Mouse (Mus musculus) hindbrain, postnatal 0 days (tissue): Measurements from ENCODE around the gene Hipk1. TPM values are rescaled to one million over a fixed set of nuclear protein-coding genes. Genes with fewer than 3 reads are reported as not detected.
"Not testable (repeated sequence)": the region's sequence is repeated elsewhere in the genome, so short reads cannot be mapped to it uniquely, and the experiment has no call there.

Source experiments
- ATAC-seq: fragments of 200-750 bp; cut with Nextera tagmentation; 2 replicates; pipeline ENCODE4 v1.8.0; 2017; ENCODE audit warnings: mild to moderate bottlenecking, moderate TSS enrichment, moderate library complexity
- DNase-seq: peaks from one replicate; pipeline ENCODE4 v3.0.0-alpha.2; 2015; ENCODE audit warnings: low spot score
- H3K27ac ChIP-seq: fragments of 300-500 bp; sonication (generic); 2 replicates; pipeline ENCODE4 v1.5.1; 2014; ENCODE audit warnings: mild to moderate bottlenecking
- H3K27me3 ChIP-seq: fragments of 300-500 bp; sonication (generic); 2 replicates; pipeline ENCODE4 v1.6.1; 2014; ENCODE audit warnings: low read length, mixed read lengths; ENCODE audit not compliant: insufficient read depth
- H3K36me3 ChIP-seq: fragments of 300-500 bp; sonication (generic); 2 replicates; pipeline ENCODE4 v1.6.1; 2014; ENCODE audit warnings: low read length, mixed read lengths; ENCODE audit not compliant: insufficient read depth
- H3K4me1 ChIP-seq: fragments of 300-500 bp; sonication (generic); 2 replicates; pipeline ENCODE4 v1.6.1; 2014; ENCODE audit warnings: antibody characterized with exemption, low read length, mixed read lengths; ENCODE audit not compliant: insufficient read depth
- H3K4me2 ChIP-seq: fragments of 300-500 bp; sonication (generic); 2 replicates; pipeline ENCODE4 v1.6.1; 2014; ENCODE audit warnings: low read depth, mild to moderate bottlenecking, low read length, moderate library complexity, mixed read lengths
- H3K4me3 ChIP-seq: fragments of 300-500 bp; sonication (generic); 2 replicates; pipeline ENCODE4 v1.5.1; 2014; ENCODE audit warnings: low read length
- H3K9ac ChIP-seq: fragments of 300-500 bp; sonication (generic); replicated peaks from 2 replicates; pipeline ENCODE4 v1.6.1; 2014; ENCODE audit warnings: mild to moderate bottlenecking, low read length, moderate library complexity, mixed read lengths
- H3K9me3 ChIP-seq: fragments of 300-500 bp; sonication (generic); 2 replicates; pipeline ENCODE4 v1.6.1; 2016; ENCODE audit warnings: low read length, mixed read lengths
- CTCF ChIP-seq: IDR thresholded peaks from 2 replicates; pipeline ENCODE4 v1.5.1; 2016; ENCODE audit warnings: antibody characterized with exemption, control low read depth, low read depth
- WGBS: fragments of 180-500 bp; shearing (Covaris S2); extraction: QIAGEN DNeasy Blood & Tissue Kit; methylation state at CpG from one replicate; pipeline ENCODE4 v1.1.7; 2014; 5-methylcytosine and 5-hydroxymethylcytosine counted together
- polyA plus RNA-seq: library from polyadenylated mRNA; unstranded; fragments of >200 nt; fragmentation: Nextera tagmentation; extraction: Ambion mirVana; gene quantifications from 2 replicates; pipeline ENCODE4 v1.2.1, GENCODE M21; 2015
- total RNA-seq: library from RNA; depleted of rRNA; stranded (reverse); fragments of >200 nt; gene quantifications from 2 replicates; pipeline ENCODE4 v1.2.3, GENCODE M21; 2014

The Hipk1 gene
- total and polyA plus RNA-seq, 2 experiments from 2014 or later: 8.1 to 59.3 TPM

- TF ChIP-seq CTCF: no peak
- Histone ChIP-seq H3K36me3 (no peaks in the 10 kb centered on the region), H3K27ac (no peak overlapping the region), H3K4me1 (no peaks in the 10 kb centered on the region), H3K4me3 (no peak overlapping the region), H3K4me2 (no peak overlapping the region), H3K9me3 (no peaks in the 10 kb centered on the region), H3K27me3 (no peaks in the 10 kb centered on the region), H3K9ac (no peak overlapping the region)
- 67% methylated on average over 2 of the region's 2 CpGs for WGBS
- DNase-seq: no peak
- ATAC-seq: no peak
Measured at GRCm38 (mm10) chr3:103796389-103796788, 5.0 kb upstream of the Hipk1 start.

GRCm38 (mm10) chr3:103792566-103792965 is 1.2 kb upstream of the Hipk1 start:
- no peak for TF ChIP-seq CTCF
- no peak overlapping the region for H3K4me2 ChIP-seq
- H3K27me3 ChIP-seq: no peaks in the 10 kb centered on the region
- no peaks in the 10 kb centered on the region for H3K9me3 ChIP-seq
- no peaks in the 10 kb centered on the region; the same call in 1 of the 2 replicates for H3K4me1 ChIP-seq
- DNase-seq (no peak), ATAC-seq (no peak)
- H3K4me3 ChIP-seq: no peak overlapping the region
- H3K27ac ChIP-seq: no peak overlapping the region
- 70% methylated on average over 1 of the region's 1 CpGs for WGBS
- H3K9ac ChIP-seq: no peak overlapping the region
- no peaks in the 10 kb centered on the region for H3K36me3 ChIP-seq

DNA sequence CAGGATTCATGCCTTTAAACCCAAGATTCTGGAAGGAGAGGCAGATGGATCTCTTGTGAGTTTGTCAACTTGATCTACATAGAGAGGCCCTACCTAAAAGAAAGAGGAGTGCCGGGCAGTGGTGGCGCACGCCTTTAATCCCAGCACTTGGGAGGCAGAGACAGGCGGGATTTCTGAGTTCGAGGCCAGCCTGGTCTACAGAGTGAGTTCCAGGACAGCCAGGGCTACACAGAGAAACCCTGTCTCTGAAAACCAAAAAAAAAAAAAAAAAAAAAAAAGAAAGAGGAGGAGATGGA is 696 bp upstream of the Hipk1 start:
- H3K9ac ChIP-seq, H3K9me3 ChIP-seq, H3K36me3 ChIP-seq, H3K4me1 ChIP-seq, H3K27me3 ChIP-seq, DNase-seq, ATAC-seq: not testable (repeated sequence)
- Histone ChIP-seq H3K4me3 (peak overlapping the region; percentile 96; the same call in 1 of the 2 replicates), H3K27ac (peak overlapping the region; percentile 94; the same call in 1 of the 2 replicates), H3K4me2 (peak overlapping the region; percentile 68)
- WGBS: 79% methylated on average over 5 of the region's 5 CpGs

DNA sequence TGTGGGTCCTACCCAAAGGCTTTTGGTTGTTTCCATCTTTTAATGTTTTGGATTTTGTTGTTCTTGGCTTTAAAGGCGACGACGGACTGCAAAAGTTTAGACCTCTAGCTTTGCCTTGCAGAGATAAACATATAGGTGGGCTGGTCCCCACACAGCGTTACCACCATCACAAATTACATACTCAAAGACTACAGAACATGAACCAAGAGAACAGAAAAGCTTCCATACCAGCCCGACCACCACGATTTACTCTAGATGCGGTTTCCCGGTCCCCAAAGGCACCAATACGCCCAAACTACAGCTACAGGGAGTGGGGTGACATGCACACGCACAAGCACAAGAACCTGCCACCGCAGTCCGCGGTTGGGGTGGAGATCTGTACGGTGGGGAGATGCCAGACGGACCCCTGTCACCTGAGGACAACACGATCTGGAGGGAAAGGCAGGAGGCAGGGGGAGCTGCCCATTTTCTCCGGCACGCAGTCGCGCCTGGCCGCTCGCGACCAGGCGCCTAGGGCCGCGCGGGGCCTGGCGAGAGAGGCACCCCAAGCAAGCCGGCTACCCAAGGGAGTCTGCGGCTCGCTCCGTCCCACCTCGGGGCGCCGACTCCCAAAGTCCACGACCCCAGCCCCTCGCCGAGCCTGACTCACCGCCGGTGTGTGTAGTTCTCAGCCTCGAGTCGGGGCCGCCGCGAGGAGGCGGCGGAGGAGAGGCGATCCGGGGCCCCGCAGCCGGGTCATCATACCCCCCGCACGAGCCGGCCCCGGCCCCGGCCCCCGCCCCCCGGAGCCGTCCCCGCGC is 817 bp downstream of the Hipk1 start:
- no peaks in the 10 kb centered on the region for H3K36me3 ChIP-seq
- H3K27me3 ChIP-seq: no peaks in the 10 kb centered on the region
- peak overlapping the region; percentile 68 for H3K4me2 ChIP-seq
- H3K9ac ChIP-seq: peak overlapping the region; percentile 92
- peak overlapping the region; percentile 94 for H3K27ac ChIP-seq
- peak; percentile 86 for ATAC-seq
- H3K4me3 ChIP-seq: peak overlapping the region; percentile 96
- H3K4me1 ChIP-seq: no peaks in the 10 kb centered on the region; the same call in 1 of the 2 replicates
- no peak for TF ChIP-seq CTCF
- WGBS: 1% methylated on average over 50 of the region's 61 CpGs
- peak; percentile 32 for DNase-seq
- no peaks in the 10 kb centered on the region for H3K9me3 ChIP-seq

DNA sequence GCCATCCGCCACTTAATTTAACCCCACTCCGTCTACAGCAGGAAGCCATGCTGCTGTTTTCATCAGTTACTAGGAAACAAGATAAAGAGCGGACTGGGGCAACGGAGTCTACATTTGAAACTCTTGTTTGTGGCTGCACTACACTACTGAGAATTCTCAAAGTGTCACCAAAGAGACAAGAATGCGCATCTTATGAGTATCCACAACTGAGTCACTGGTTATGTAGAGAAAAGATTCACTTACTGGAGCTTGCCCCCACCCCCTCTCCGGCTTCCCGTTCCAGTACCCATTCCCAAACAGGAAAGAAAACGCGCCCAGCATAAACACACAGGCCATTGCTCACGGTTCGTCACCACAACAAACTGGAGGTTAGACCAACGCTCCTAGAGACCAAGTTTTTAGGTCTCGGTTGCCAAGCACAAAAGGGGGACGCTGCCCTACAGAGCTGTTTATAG is 1.4 kb downstream of the Hipk1 start:
- Histone ChIP-seq H3K9ac (peak overlapping the region; percentile 92), H3K27ac (peak overlapping the region; percentile 94), H3K9me3 (no peaks in the 10 kb centered on the region), H3K36me3 (no peaks in the 10 kb centered on the region), H3K4me3 (peak overlapping the region; percentile 96), H3K4me2 (peak overlapping the region; percentile 68), H3K27me3 (no peaks in the 10 kb centered on the region), H3K4me1 (no peaks in the 10 kb centered on the region; the same call in 1 of the 2 replicates)
- ATAC-seq: no peak
- WGBS: 2% methylated on average over 14 of the region's 14 CpGs
- TF ChIP-seq CTCF: no peak
- peak; percentile 39 for DNase-seq

DNA sequence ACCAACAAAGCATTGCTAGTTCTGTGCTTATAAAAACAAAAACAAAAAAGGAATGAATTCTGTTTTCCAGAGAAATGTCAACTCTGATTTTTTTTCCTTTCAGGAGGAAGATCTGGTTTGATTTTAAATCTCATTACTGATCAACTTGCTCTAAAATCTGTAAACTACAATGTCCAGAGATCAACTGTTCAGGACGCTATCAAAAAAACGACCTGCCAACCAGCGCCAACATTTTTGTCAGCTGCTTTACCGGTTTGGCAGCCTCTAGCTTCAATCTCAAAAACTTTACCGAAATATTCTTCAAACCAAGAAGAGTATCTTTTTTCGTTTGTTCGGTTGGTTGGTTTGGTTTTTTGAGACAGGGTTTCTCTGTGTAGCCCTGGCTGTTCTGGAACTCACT is 2.3 kb downstream of the Hipk1 start:
- peak overlapping the region; percentile 68 for H3K4me2 ChIP-seq
- H3K4me3 ChIP-seq: peak overlapping the region; percentile 96; the same call in 1 of the 2 replicates
- no peaks in the 10 kb centered on the region for H3K27me3 ChIP-seq
- DNase-seq (no peak), ATAC-seq (no peak)
- H3K4me1 ChIP-seq: no peaks in the 10 kb centered on the region; the same call in 1 of the 2 replicates
- no peak overlapping the region for H3K27ac ChIP-seq
- no peak for TF ChIP-seq CTCF
- H3K9ac ChIP-seq: no peak overlapping the region
- 84% methylated on average over 7 of the region's 7 CpGs for WGBS
- H3K36me3 ChIP-seq: no peaks in the 10 kb centered on the region
- H3K9me3 ChIP-seq: no peaks in the 10 kb centered on the region

GRCm38 (mm10) chr3:103787225-103787624 is 4.1 kb downstream of the Hipk1 start:
- Histone ChIP-seq H3K9me3 (no peaks in the 10 kb centered on the region), H3K27me3 (no peaks in the 10 kb centered on the region), H3K27ac (no peak overlapping the region), H3K4me2 (no peak overlapping the region), H3K9ac (no peak overlapping the region), H3K36me3 (no peaks in the 10 kb centered on the region), H3K4me3 (no peak overlapping the region), H3K4me1 (no peaks in the 10 kb centered on the region; the same call in 1 of the 2 replicates)
- WGBS: 68% methylated on average over 7 of the region's 7 CpGs
- no peak for TF ChIP-seq CTCF
- ATAC-seq (no peak), DNase-seq (no peak)
